Mouse (Mus musculus) megakaryocyte, embryonic 14.5 days (primary cell): ENCODE data around the gene Gli3.

Experiments used
- FLI1 ChIP-seq: IDR thresholded peaks from 2 replicates; pipeline ENCODE4 v1.6.1; 2012; ENCODE audit warnings: low read length, inconsistent platforms, mixed read lengths
- GATA1 ChIP-seq: IDR thresholded peaks from 3 replicates; pipeline ENCODE4 v1.6.1; 2012; ENCODE audit warnings: mixed read lengths, low read length, inconsistent platforms, borderline replicate concordance

DNA sequence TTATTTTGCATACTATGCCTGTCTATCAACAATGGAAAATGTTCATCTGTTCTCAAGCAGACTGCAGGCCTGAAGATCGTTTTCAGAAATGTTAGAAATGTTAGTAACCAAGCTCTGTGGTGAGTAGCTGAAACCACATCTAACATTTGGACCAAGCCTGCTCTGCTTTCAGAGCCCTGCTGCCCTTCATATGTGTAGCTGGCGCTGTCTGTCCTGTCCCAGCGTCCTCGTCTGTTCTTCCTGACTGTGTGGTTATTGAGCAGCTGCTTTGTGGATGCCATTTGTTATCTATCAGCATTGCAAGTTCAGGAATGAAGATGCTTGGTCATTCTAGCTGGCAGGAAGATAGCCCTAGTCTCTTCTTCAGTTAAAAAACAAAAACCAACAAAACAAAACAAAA, 35.3 kb downstream of the Gli3 start:
- TF ChIP-seq GATA1 (no peak), FLI1 (no peak)
